Comparison of ENCODE assay signal across 8 mouse cellular contexts in genomic region chr6:21823281-21823680, GRCm38 (mm10). TPM values are rescaled to one million over a fixed set of nuclear protein-coding genes. Genes with fewer than 3 reads are reported as not detected.
DNase-seq lines count a peak whose midpoint lies in the region; ATAC-seq lines count a peak whose summit lies in the region.
"Had no signal": no experiment of that assay in that cellular context is flagged by ENCODE, and none has a peak within 500 bp of the region (broad histone marks: within the 10 kb centered on the region; RNA-seq: fewer than 3 reads in every experiment).

No protein-coding gene starts in this region.

- H3K9me3 ChIP-seq in midbrain, embryonic 11.5 days (ENCODE audit: control insufficient read depth, low read length), result no peaks in the 10 kb centered on the region
- no peaks in the 10 kb centered on the region for H3K9me3 ChIP-seq in midbrain, embryonic 13.5 days
- H3K9me3 ChIP-seq in heart, embryonic 16.5 days (replicated peaks; ENCODE audit: control insufficient read depth, low read length), result no peaks in the 10 kb centered on the region
- H3K9me3 ChIP-seq in limb, embryonic 13.5 days, result no peaks in the 10 kb centered on the region
- H3K9me3 ChIP-seq: embryonic facial prominence, embryonic 12.5 days had no signal

- H3K4me3 ChIP-seq in midbrain, embryonic 11.5 days (ENCODE audit: low read depth, low read length), result no peak overlapping the region
- H3K4me3 ChIP-seq in midbrain, embryonic 13.5 days (replicated peaks), result no peak overlapping the region
- peak overlapping the region; percentile 33 for H3K4me3 ChIP-seq in heart, embryonic 16.5 days (ENCODE audit: low read length)
- no peak overlapping the region for H3K4me3 ChIP-seq in limb, embryonic 13.5 days
- H3K4me3 ChIP-seq: embryonic facial prominence, embryonic 12.5 days had no signal

- peak; percentile 70 for DNase-seq in midbrain, embryonic 11.5 days (ENCODE audit: low spot score, missing footprints)
- no peak for DNase-seq in spleen, postnatal 10 days (ENCODE audit: low spot score in 2 of 2)
- no peak for DNase-seq in thymus, postnatal 25 days

- H3K4me1 ChIP-seq in midbrain, embryonic 11.5 days (ENCODE audit: control insufficient read depth, insufficient read depth, low read length), result no peaks in the 10 kb centered on the region
- H3K4me1 ChIP-seq in midbrain, embryonic 13.5 days (replicated peaks), result no peaks in the 10 kb centered on the region
- H3K4me1 ChIP-seq in heart, embryonic 16.5 days (ENCODE audit: control insufficient read depth, insufficient read depth, low read length), result peaks cover 11% of the 10 kb centered on the region; the same call in 1 of the 2 replicates
- H3K4me1 ChIP-seq in limb, embryonic 13.5 days, result peaks cover 11% of the 10 kb centered on the region
- H3K4me1 ChIP-seq: embryonic facial prominence, embryonic 12.5 days had no signal

- no peak for ATAC-seq in midbrain, embryonic 11.5 days (ENCODE audit: low FRiP score)
- no peak for ATAC-seq in midbrain, embryonic 13.5 days
- ATAC-seq in heart, embryonic 16.5 days (replicated peaks; ENCODE audit: extremely low read depth, insufficient read depth, low FRiP score), result peak; percentile 89
- peak; percentile 72 for ATAC-seq in limb, embryonic 13.5 days (ENCODE audit: low FRiP score, low read depth)
- ATAC-seq in inflammation-experienced regulatory T-cells, adult 6 months, result no peak

- no peak overlapping the region for H3K9ac ChIP-seq in midbrain, embryonic 11.5 days (ENCODE audit: low read length)
- no peak overlapping the region for H3K9ac ChIP-seq in midbrain, embryonic 13.5 days (replicated peaks)
- peak overlapping the region; percentile 43 for H3K9ac ChIP-seq in heart, embryonic 16.5 days (ENCODE audit: low read length)
- H3K9ac ChIP-seq in limb, embryonic 13.5 days, result no peak overlapping the region
- H3K9ac ChIP-seq: embryonic facial prominence, embryonic 12.5 days had no signal

- H3K4me2 ChIP-seq in midbrain, embryonic 11.5 days, result no peak overlapping the region
- H3K4me2 ChIP-seq in midbrain, embryonic 13.5 days (replicated peaks), result no peak overlapping the region
- peak overlapping the region; percentile 62 for H3K4me2 ChIP-seq in heart, embryonic 16.5 days (ENCODE audit: low read depth, low read length)
- peak overlapping the region; percentile 12; the same call in 1 of the 2 replicates for H3K4me2 ChIP-seq in limb, embryonic 13.5 days (replicated peaks)
- H3K4me2 ChIP-seq: embryonic facial prominence, embryonic 12.5 days had no signal

- H3K27me3 ChIP-seq in midbrain, embryonic 11.5 days (ENCODE audit: control insufficient read depth, insufficient read depth, low read length), result no peaks in the 10 kb centered on the region
- H3K27me3 ChIP-seq in midbrain, embryonic 13.5 days, result no peaks in the 10 kb centered on the region
- H3K27me3 ChIP-seq in heart, embryonic 16.5 days (ENCODE audit: control insufficient read depth, insufficient read depth, low read length), result no peaks in the 10 kb centered on the region
- no peaks in the 10 kb centered on the region for H3K27me3 ChIP-seq in limb, embryonic 13.5 days
- H3K27me3 ChIP-seq: embryonic facial prominence, embryonic 12.5 days had no signal

- WGBS in midbrain, embryonic 11.5 days, result 71% methylated on average over 8 of the region's 8 CpGs
- 71% methylated on average over 8 of the region's 8 CpGs for whole genome bisulfite sequencing in midbrain, embryonic 13.5 days
- 22% methylated on average over 8 of the region's 8 CpGs for WGBS in heart, embryonic 16.5 days
- WGBS in limb, embryonic 13.5 days, result 37% methylated on average over 8 of the region's 8 CpGs

- no peaks in the 10 kb centered on the region for H3K36me3 ChIP-seq in midbrain, embryonic 11.5 days (ENCODE audit: control insufficient read depth, insufficient read depth, low read length)
- no peaks in the 10 kb centered on the region for H3K36me3 ChIP-seq in midbrain, embryonic 13.5 days
- H3K36me3 ChIP-seq in heart, embryonic 16.5 days (ENCODE audit: control insufficient read depth, insufficient read depth), result no peaks in the 10 kb centered on the region
- H3K36me3 ChIP-seq in limb, embryonic 13.5 days, result peaks cover 9% of the 10 kb centered on the region; the same call in 1 of the 2 replicates
- H3K36me3 ChIP-seq: embryonic facial prominence, embryonic 12.5 days had no signal

- H3K27ac ChIP-seq in midbrain, embryonic 11.5 days (ENCODE audit: low read depth, low read length), result no peak overlapping the region
- H3K27ac ChIP-seq in midbrain, embryonic 13.5 days, result no peak overlapping the region
- peak overlapping the region; percentile 86 for H3K27ac ChIP-seq in heart, embryonic 16.5 days (ENCODE audit: low read length)
- H3K27ac ChIP-seq in limb, embryonic 13.5 days, result no peak overlapping the region
- H3K27ac ChIP-seq: embryonic facial prominence, embryonic 12.5 days had no signal

RNA-seq across cellular contexts. Expression of gene Tspan12, which starts 29.0 kb away (rescaled TPM):
- 53.2 and 64.8 TPM in 2 replicates for polyA plus RNA-seq in midbrain, embryonic 11.5 days (2014; fragmentation: Nextera tagmentation; extraction: Ambion mirVana)
- 55.0 and 56.5 TPM in 2 replicates for polyA plus RNA-seq in midbrain, embryonic 13.5 days (2015; fragmentation: Nextera tagmentation; extraction: Ambion mirVana)
- polyA plus RNA-seq in heart, embryonic 16.5 days (2015; fragmentation: Nextera tagmentation; extraction: Ambion mirVana), result 85.3 and 89.0 TPM in 2 replicates
- 42.2 and 42.4 TPM in 2 replicates for polyA plus RNA-seq in limb, embryonic 13.5 days (2015; fragmentation: Nextera tagmentation; extraction: Ambion mirVana)
- polyA plus RNA-seq in inflammation-experienced regulatory T-cells, adult 6 months (2017; shearing (Covaris generic)), result not detected

Comparison
In these comparisons a context has a peak if more than half of its experiments do, and no peak if none do; other contexts are left out.
1. ATAC-seq: peak in heart, embryonic 16.5 days (single experiment) and limb, embryonic 13.5 days (single experiment); none in midbrain, embryonic 11.5 days (single experiment), midbrain, embryonic 13.5 days (single experiment) and inflammation-experienced regulatory T-cells, adult 6 months (single experiment).
2. H3K4me2 ChIP-seq: peak in heart, embryonic 16.5 days (single experiment) and limb, embryonic 13.5 days (single experiment); none in midbrain, embryonic 11.5 days (single experiment) and midbrain, embryonic 13.5 days (single experiment).
3. RNA of gene Tspan12, which starts 29.0 kb away (polyA plus RNA-seq): 85.3 to 89.0 TPM in heart, embryonic 16.5 days, 55.0 to 56.5 TPM in midbrain, embryonic 13.5 days, 53.2 to 64.8 TPM in midbrain, embryonic 11.5 days and 42.2 to 42.4 TPM in limb, embryonic 13.5 days; not detected in inflammation-experienced regulatory T-cells, adult 6 months; every median in the first group is over 10 times any median in the second.